Mouse (Mus musculus): ENCODE measurements around the gene Apobec2. TPM values are rescaled to one million over a fixed set of nuclear protein-coding genes. Genes with fewer than 3 reads are reported as not detected.
A peak's percentile ranks its signal among the peaks of the same experiment; 100 is the strongest.

Apobec2 gene
- polyA plus RNA-seq, 1 experiment from 2014 or later = 0.83 TPM

DNA sequence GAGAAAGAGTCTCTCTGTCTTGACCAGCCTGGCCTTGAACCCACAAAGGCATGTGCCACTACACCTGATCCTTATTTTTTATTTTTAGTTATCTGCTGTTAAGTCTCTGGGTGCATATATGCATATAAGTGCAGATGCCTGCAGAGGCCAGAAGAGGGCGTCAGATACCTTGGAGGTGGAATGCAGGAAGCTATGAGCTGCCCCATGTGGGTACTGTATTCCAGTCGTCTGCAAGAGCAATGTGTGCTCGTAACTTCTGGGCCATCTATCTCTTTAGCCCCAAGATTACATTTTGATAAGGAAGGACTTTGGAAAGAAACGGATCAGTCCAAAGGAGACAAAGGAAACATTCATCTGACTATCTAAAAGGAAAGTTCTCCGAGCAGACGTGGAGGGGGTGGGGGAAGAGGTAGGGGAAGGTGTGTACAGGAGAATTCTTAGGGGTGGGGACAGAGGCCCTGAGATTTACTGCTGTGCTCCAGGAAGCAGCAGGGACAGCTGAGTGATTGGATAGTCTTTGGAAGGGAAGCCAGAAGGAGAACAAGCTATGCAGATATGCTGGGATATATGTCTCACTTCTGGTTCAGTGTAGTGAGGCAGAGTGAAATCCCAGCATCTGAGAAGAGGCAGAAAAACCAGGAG is 1.1 kb upstream of the Apobec2 start:
- H3K27me3 ChIP-seq (replicated peaks) = no peaks in the 10 kb centered on the region
- no peak overlapping the region for H3K9ac ChIP-seq
- no peaks in the 10 kb centered on the region for H3K36me3 ChIP-seq
- no peak overlapping the region for H3K27ac ChIP-seq
- H3K4me2 ChIP-seq = no peak overlapping the region
- H3K9me3 ChIP-seq (replicated peaks) = no peaks in the 10 kb centered on the region
- H3K4me1 ChIP-seq = peaks cover 52% of the 10 kb centered on the region
- ATAC-seq = no peak
- H3K4me3 ChIP-seq = no peak overlapping the region
- 54% methylated on average over 6 of the region's 6 CpGs for WGBS (ENCODE audit: insufficient replicate concordance)

DNA sequence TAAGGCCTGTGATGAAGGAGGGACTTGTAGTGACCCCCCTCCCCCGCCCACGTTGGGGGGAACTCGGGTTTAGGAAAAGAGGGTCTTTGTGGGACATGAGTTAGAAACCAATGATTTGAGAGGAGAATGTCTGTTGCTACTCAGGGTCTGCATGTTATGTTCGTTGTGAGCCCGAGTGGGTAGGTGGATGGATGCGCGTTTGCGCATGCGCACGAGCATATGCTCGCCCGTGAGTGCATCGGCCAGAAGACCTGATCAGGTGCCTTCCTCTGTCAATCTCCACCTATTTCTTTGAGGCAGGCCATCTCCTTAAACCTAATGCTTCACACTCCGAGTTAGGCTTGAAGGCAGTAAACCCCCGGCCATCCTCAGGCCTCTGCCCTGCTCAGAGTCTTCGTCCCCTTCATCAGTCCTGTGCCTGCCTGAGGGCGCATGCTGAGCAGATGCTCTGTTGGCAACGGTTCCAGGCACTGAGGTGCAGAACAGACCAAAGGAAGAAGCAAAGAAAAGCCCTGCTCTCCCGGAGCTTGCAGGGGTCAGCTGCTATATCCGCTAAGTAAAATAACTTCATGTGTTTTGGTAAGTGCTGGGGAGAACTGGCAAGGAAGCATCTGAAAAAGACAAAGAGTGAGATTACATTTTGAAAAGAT is 401 bp upstream of the Apobec2 start:
- no peaks in the 10 kb centered on the region for H3K9me3 ChIP-seq (replicated peaks)
- H3K36me3 ChIP-seq = no peaks in the 10 kb centered on the region
- no peaks in the 10 kb centered on the region for H3K27me3 ChIP-seq (replicated peaks)
- 0 out of 2 replicates have a peak overlapping the region, but pooled peaks have one; percentile 37 for H3K9ac ChIP-seq
- peak overlapping the region; percentile 40; the same call in 1 of the 2 replicates for H3K4me2 ChIP-seq
- H3K27ac ChIP-seq = peak overlapping the region; percentile 42; the same call in 1 of the 2 replicates
- WGBS (ENCODE audit: insufficient replicate concordance) = 69% methylated on average over 20 of the region's 20 CpGs
- no peak overlapping the region for H3K4me3 ChIP-seq
- H3K4me1 ChIP-seq = peaks cover 57% of the 10 kb centered on the region
- ATAC-seq = no peak

DNA sequence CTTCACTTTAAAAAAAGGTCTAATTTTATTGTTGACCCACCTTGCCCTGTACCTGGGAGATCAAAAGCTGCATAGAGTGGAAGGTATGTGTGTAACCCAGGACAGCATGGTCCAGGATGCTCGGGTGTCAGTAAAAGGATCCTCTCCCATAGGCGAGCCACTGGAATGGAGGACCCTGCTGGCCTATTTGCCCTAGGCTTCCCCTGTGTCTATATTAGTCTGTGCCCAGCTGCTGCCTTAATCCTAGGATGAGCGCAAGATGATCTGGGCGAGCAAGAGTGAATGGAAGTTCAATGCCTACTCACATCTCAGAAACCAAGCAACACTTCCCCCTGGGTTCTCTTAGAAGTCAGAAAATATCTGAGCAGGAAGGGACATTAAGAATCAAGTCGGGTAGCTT is 1.7 kb downstream of the Apobec2 start:
- no peaks in the 10 kb centered on the region for H3K36me3 ChIP-seq
- H3K27ac ChIP-seq = no peak overlapping the region
- peaks cover 60% of the 10 kb centered on the region for H3K4me1 ChIP-seq
- H3K4me3 ChIP-seq = no peak overlapping the region
- H3K9me3 ChIP-seq (replicated peaks) = no peaks in the 10 kb centered on the region
- no peak overlapping the region for H3K4me2 ChIP-seq
- WGBS (ENCODE audit: insufficient replicate concordance) = 70% methylated on average over 5 of the region's 5 CpGs
- ATAC-seq = no peak
- H3K9ac ChIP-seq = no peak overlapping the region
- no peaks in the 10 kb centered on the region for H3K27me3 ChIP-seq (replicated peaks)

DNA sequence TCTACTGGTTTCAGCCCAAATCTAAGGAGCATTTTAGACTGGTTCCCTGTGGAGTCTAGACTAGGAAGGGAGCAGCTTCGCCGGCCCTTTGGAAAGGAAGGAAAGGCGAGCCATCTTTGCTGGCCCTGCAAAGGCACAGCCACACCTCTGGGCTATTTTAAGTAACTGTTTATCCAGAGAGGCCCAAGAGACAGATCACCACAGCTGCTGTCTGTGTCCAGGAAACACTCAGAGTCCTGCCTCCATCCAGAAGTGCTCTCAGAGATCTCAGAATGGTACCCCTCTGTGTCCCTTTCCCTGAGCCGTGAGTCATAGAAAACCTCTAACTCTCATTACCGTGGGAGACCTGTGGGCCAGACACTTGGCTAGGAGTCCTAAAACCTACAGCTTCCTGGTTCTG is 2.3 kb downstream of the Apobec2 start:
- H3K27me3 ChIP-seq (replicated peaks) = no peaks in the 10 kb centered on the region
- peaks cover 67% of the 10 kb centered on the region for H3K4me1 ChIP-seq
- no peak overlapping the region for H3K4me3 ChIP-seq
- H3K9ac ChIP-seq = no peak overlapping the region
- no peak for ATAC-seq
- WGBS (ENCODE audit: insufficient replicate concordance) = 25% methylated on average over 5 of the region's 5 CpGs
- H3K36me3 ChIP-seq = no peaks in the 10 kb centered on the region
- no peak overlapping the region for H3K27ac ChIP-seq
- H3K9me3 ChIP-seq (replicated peaks) = no peaks in the 10 kb centered on the region
- H3K4me2 ChIP-seq = no peak overlapping the region

DNA sequence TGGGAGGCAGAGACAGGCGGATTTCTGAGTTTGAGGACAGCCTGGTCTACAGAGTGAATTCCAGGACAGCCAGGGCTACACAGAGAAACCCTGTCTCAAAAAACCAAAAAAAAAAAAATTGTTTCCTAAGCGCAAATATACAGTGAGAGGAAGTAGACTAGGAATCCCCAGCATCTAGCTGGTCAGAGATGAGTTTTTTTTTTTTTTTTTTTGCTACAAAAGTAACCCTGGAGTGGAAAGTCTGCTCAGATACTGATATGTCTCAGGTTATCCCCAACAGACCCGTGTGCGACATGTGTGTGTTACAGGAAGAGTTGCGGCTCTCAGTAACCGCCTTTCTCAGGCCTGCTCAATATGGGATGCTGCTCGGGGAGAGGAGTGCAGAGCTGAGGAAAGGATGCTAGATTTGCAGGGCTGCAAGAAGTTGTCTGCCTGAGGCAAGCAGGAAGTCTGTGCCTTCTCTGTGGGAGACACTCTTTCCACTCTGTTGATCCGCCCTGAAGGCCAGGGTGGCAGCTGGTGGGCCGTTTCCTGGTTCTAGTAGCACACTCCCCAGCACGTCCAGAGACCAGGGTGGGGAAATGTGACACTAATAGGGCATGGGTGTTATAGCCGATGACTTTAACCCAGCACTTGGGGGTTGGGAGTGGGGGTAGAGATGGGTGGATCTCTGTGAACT is 4.7 kb downstream of the Apobec2 start:
- peaks cover 70% of the 10 kb centered on the region for H3K4me1 ChIP-seq
- no peak overlapping the region for H3K4me3 ChIP-seq
- H3K4me2 ChIP-seq = no peak overlapping the region
- H3K27me3 ChIP-seq (replicated peaks) = no peaks in the 10 kb centered on the region
- H3K27ac ChIP-seq = peak overlapping the region; percentile 15
- no peaks in the 10 kb centered on the region for H3K9me3 ChIP-seq (replicated peaks)
- 42% methylated on average over 11 of the region's 11 CpGs for WGBS (ENCODE audit: insufficient replicate concordance)
- ATAC-seq = no peak
- H3K36me3 ChIP-seq = no peaks in the 10 kb centered on the region
- H3K9ac ChIP-seq = no peak overlapping the region

DNA sequence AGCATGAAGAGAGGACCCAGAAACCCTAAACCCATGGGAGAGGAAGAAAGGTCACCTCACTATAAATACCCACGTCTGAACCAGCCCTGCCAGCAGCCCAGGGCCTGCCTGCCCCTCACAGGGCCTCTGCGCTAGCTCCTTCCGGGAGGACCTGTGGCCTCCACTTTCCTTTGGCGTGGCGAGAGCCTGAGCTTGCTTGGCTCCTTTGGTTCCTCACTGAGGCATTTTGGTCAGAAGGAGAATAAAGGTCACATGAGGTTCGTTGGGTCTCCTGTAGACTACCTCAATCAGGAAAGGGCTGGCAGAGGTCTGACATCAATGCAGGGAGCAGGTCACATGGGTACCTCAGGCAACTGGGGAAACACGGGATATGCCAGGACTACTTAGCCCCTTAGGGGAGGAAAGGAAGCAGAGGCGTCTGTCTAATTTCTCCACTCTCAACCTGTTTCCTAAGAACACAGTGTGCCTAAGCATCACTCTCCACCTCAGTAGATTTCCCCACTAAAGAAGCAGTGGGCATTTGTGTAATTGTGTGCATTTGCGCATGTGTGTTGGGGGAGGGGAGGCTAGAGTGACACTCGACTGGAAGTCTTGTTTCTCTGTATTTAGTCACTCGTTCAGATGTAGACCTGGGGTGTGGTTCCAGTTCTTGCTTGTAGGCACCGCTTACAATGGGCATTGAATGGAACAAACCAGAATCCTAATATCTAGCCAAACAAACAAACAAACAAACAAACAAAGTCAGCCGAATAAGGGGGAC is 5.6 kb downstream of the Apobec2 start:
- 43% methylated on average over 13 of the region's 13 CpGs for WGBS (ENCODE audit: insufficient replicate concordance)
- no peak overlapping the region for H3K4me2 ChIP-seq
- no peaks in the 10 kb centered on the region for H3K36me3 ChIP-seq
- no peaks in the 10 kb centered on the region for H3K27me3 ChIP-seq (replicated peaks)
- H3K9ac ChIP-seq = no peak overlapping the region
- H3K4me3 ChIP-seq = no peak overlapping the region
- peaks cover 62% of the 10 kb centered on the region for H3K4me1 ChIP-seq
- no peaks in the 10 kb centered on the region for H3K9me3 ChIP-seq (replicated peaks)
- peak; percentile 30; the same call in 1 of the 2 replicates for ATAC-seq
- H3K27ac ChIP-seq = no peak overlapping the region

DNA sequence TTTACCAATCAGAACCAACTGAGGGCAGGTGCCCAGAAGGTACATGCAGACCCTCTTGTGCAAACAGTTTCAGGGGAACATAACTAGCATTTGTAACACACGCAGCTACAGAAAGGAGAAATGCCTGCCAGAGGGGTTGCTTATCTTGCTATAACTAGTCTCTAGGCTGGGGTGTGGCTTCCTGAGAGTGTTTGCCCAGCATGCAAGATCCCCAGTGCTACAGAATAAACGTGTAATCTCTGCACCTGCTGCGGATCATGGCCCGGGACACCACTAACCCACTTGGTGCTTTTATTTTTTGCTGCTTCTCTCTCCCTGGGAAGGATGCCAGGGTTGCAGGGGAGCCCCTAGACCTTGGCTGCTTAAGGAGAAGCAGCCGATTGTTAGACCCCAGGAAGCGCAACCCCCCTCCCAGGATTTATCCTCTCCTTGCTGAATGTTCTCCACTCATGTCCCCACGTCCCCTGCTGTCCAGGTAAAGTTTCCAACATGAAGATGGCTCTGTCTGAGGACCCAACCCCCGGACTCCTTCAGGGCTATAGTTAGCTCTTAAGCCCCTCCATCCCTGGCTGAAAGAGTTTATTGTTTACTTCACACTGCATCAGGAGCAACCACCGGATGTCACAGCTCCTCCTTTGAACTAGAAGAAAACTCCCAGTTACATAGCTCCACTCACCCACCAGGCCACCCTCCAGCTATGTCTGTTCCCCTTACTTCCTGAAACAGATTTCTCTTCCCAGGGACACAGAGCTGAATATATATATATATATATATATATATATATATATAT is 6.7 kb downstream of the Apobec2 start:
- WGBS (ENCODE audit: insufficient replicate concordance) = 25% methylated on average over 9 of the region's 9 CpGs
- ATAC-seq = peak; percentile 59; the same call in 1 of the 2 replicates
- no peak overlapping the region for H3K4me3 ChIP-seq
- no peak overlapping the region for H3K9ac ChIP-seq
- H3K4me1 ChIP-seq = peaks cover 60% of the 10 kb centered on the region
- no peaks in the 10 kb centered on the region for H3K9me3 ChIP-seq (replicated peaks)
- no peaks in the 10 kb centered on the region for H3K27me3 ChIP-seq (replicated peaks)
- no peak overlapping the region for H3K27ac ChIP-seq
- H3K4me2 ChIP-seq = peak overlapping the region; percentile 29
- H3K36me3 ChIP-seq = no peaks in the 10 kb centered on the region

DNA sequence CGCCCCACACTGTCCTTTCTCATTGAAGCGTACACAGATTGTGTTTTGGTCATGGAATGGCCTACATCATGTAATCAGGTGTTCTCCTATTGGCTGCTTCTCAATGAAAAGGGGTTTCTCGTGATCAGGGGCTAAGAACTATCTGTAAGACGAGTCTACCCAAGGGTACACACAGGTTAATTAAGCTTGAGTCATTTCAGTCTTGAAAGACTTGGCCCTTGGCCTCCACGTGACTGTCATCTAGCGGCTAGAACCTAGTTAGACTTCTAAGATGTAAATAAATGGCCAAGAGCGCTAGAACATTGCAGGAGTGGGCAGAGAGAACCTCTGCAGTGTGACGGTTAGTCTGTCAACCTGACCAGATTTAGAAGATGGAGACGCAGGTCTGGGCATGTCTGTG is 8.5 kb downstream of the Apobec2 start:
- Histone ChIP-seq H3K36me3 (peaks cover 2% of the 10 kb centered on the region), H3K9ac (no peak overlapping the region), H3K4me3 (no peak overlapping the region), H3K4me2 (no peak overlapping the region), H3K27ac (no peak overlapping the region), H3K4me1 (peaks cover 55% of the 10 kb centered on the region), H3K9me3 (replicated peaks) (no peaks in the 10 kb centered on the region), H3K27me3 (replicated peaks) (no peaks in the 10 kb centered on the region)
- 79% methylated on average over 9 of the region's 9 CpGs for WGBS (ENCODE audit: insufficient replicate concordance)
- no peak for ATAC-seq

DNA sequence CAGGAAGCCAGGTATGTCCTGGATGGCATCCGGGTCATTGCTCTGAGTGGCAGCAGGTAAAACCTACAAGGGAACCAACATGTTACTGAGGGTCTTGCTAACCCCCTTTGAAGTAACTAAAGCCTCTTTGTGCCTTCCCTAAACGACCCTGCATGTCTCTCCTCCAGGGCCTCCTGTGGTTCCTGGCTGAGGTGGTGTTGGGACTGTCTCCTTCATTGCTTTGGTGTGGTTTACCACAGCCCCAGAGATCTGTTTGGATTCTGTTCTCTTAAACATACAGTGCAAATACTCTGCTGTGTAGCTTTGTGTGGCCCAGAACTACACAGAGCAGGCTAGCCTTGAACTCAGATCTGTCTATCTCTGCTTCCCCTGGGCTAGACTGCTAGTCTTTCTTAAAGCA is 13.2 kb downstream of the Apobec2 start:
- Histone ChIP-seq H3K9ac (no peak overlapping the region), H3K9me3 (replicated peaks) (no peaks in the 10 kb centered on the region), H3K36me3 (peaks cover 47% of the 10 kb centered on the region), H3K27ac (no peak overlapping the region), H3K4me1 (peaks cover 46% of the 10 kb centered on the region), H3K4me3 (no peak overlapping the region), H3K4me2 (no peak overlapping the region), H3K27me3 (replicated peaks) (no peaks in the 10 kb centered on the region)
- no peak for ATAC-seq
- WGBS (ENCODE audit: insufficient replicate concordance) = 50% methylated on average over 2 of the region's 2 CpGs

DNA sequence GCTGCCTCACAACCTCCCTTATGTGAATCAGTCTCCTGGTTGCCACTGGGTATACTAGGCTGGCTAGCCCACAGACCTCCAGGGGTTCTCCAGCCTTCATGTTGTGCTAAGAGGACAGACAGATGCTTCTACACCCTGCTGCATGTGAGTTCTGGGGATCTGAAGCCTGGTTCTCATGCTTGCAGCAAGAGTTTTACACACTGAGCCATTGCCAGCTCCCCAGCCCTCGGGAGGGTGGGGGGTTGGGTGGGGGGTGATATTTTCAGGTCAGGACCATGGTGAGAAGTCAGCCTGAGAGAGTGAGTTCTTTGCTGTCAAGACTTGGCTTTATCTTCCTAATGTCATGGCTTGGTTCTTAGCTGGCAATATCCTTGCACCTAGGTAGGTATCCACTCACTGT is 13.9 kb downstream of the Apobec2 start:
- Histone ChIP-seq H3K4me2 (peak overlapping the region; percentile 54), H3K36me3 (peaks cover 54% of the 10 kb centered on the region), H3K9me3 (replicated peaks) (no peaks in the 10 kb centered on the region), H3K27me3 (replicated peaks) (no peaks in the 10 kb centered on the region), H3K9ac (peak overlapping the region; percentile 6; the same call in 1 of the 2 replicates), H3K4me3 (peak overlapping the region; percentile 25; the same call in 1 of the 2 replicates), H3K4me1 (peaks cover 46% of the 10 kb centered on the region), H3K27ac (peak overlapping the region; percentile 57)
- ATAC-seq = no peak
- WGBS (ENCODE audit: insufficient replicate concordance) = 35% methylated on average over 1 of the region's 1 CpGs

DNA sequence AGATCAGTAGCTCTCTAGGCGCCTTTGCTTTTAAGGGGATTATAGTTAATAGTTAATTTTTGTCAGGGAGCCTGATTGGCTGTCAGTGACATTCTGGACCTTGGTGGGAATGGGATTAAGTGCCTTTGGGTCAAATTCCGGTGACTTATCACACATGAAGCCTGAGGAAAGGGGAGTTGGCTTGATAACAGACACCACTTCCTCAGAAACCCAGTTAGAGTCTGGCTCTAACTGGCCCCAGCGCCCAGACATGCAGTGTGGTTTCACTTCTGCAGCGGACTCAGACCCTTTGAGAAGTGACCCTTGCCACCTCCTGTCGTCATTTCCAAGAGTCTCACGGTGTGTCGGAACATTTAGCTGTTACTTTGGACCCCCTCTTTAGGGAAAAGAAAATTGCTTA is 14.6 kb downstream of the Apobec2 start:
- Histone ChIP-seq H3K4me3 (peak overlapping the region; percentile 25; the same call in 1 of the 2 replicates), H3K9me3 (replicated peaks) (no peaks in the 10 kb centered on the region), H3K27ac (peak overlapping the region; percentile 57), H3K36me3 (peaks cover 61% of the 10 kb centered on the region), H3K27me3 (replicated peaks) (no peaks in the 10 kb centered on the region), H3K9ac (peak overlapping the region; percentile 6; the same call in 1 of the 2 replicates), H3K4me1 (peaks cover 46% of the 10 kb centered on the region), H3K4me2 (peak overlapping the region; percentile 54)
- peak; percentile 38; the same call in 1 of the 2 replicates for ATAC-seq
- 12% methylated on average over 7 of the region's 7 CpGs for WGBS (ENCODE audit: insufficient replicate concordance)
